Mouse (Mus musculus) MEL (cell line): ENCODE measurements around the gene Btla. TPM values are rescaled to one million over a fixed set of nuclear protein-coding genes. Genes with fewer than 3 reads are reported as not detected.

ENCODE experiments used
- DNase-seq: peaks from one replicate; pipeline ENCODE4 v3.0.0; 2011; ENCODE audit warnings: low read depth, low spot score
- H3K27ac ChIP-seq: 2 replicates; pipeline ENCODE4 v1.5.1; 2012; ENCODE audit warnings: low read depth, mild to moderate bottlenecking, control low read depth, low read length, moderate library complexity; ENCODE audit not compliant: control insufficient read depth
- H3K27me3 ChIP-seq, 2 experiments: fragments of 150-350 bp in 1 of 2; sonication (generic) in 1 of 2; 2 replicates each; pipeline ENCODE4 v1.6.1; 2012; ENCODE audit warnings: low read length in 2 of 2, mild to moderate bottlenecking in 2 of 2, improper control_type of control experiment in 1 of 2, moderate library complexity in 1 of 2; ENCODE audit not compliant: insufficient read depth in 2 of 2, control insufficient read depth in 1 of 2
- H3K36me3 ChIP-seq, 2 experiments: 2 replicates each; pipeline ENCODE4 v1.6.1; 2012 to 2014; ENCODE audit warnings: low read length in 2 of 2, improper control_type of control experiment in 1 of 2, inconsistent platforms in 1 of 2, mild to moderate bottlenecking in 1 of 2; ENCODE audit not compliant: insufficient read depth in 2 of 2, control insufficient read depth in 1 of 2
- H3K4me1 ChIP-seq, 2 experiments: fragments of 150-350 bp in 1 of 2; sonication (generic) in 1 of 2; 2 replicates each; pipeline ENCODE4 v1.6.1; 2012; ENCODE audit warnings: low read length in 2 of 2, improper control_type of control experiment in 1 of 2, mild to moderate bottlenecking in 1 of 2; ENCODE audit not compliant: insufficient read depth in 2 of 2, control insufficient read depth in 1 of 2
- H3K4me3 ChIP-seq, 2 experiments: fragments of 150-350 bp in 1 of 2; sonication (generic) in 1 of 2; 2 replicates each; pipeline ENCODE4 v1.5.1; 2012; ENCODE audit warnings: low read depth in 2 of 2, low read length in 2 of 2, mild to moderate bottlenecking in 2 of 2, moderate library complexity in 2 of 2, control low read depth in 1 of 2, improper control_type of control experiment in 1 of 2; ENCODE audit not compliant: control insufficient read depth in 1 of 2, insufficient read depth in 1 of 2
- H3K79me2 ChIP-seq: 2 replicates; pipeline ENCODE4 v1.6.1; 2012; ENCODE audit warnings: mild to moderate bottlenecking, low read length, moderate library complexity; ENCODE audit not compliant: control insufficient read depth, poor library complexity, insufficient read depth
- H3K9ac ChIP-seq: 2 replicates; pipeline ENCODE4 v1.6.1; 2012; ENCODE audit warnings: low read depth, mild to moderate bottlenecking, control low read depth, low read length, moderate library complexity; ENCODE audit not compliant: control insufficient read depth, poor library complexity, severe bottlenecking
- H3K9me3 ChIP-seq: fragments of 150-350 bp; sonication (generic); replicated peaks from 2 replicates; pipeline ENCODE4 v1.6.1; 2012; ENCODE audit warnings: mild to moderate bottlenecking, low read length, improper control_type of control experiment, moderate library complexity; ENCODE audit not compliant: insufficient read depth
- BHLHE40 ChIP-seq: IDR thresholded peaks from 2 replicates; pipeline ENCODE4 v1.6.1; 2012; ENCODE audit warnings: low read depth, mild to moderate bottlenecking, inconsistent platforms, low read length, improper control_type of control experiment, borderline replicate concordance
- CHD2 ChIP-seq: IDR thresholded peaks from 2 replicates; pipeline ENCODE4 v1.6.1; 2011; ENCODE audit warnings: low read length, improper control_type of control experiment
- CTCF ChIP-seq, 3 experiments: IDR thresholded peaks in 2 of 3; conservative IDR thresholded peaks in 1 of 3; 2 replicates each; pipeline ENCODE4 v1.5.1; 2011 to 2012; ENCODE audit warnings: low read length in 3 of 3, low read depth in 2 of 3, mild to moderate bottlenecking in 2 of 3, improper control_type of control experiment in 1 of 3, inconsistent platforms in 1 of 3, mixed read lengths in 1 of 3, moderate library complexity in 1 of 3; ENCODE audit not compliant: control insufficient read depth in 1 of 3, insufficient read depth in 1 of 3, poor library complexity in 1 of 3, severe bottlenecking in 1 of 3
- EP300 ChIP-seq, 2 experiments: IDR thresholded peaks; 2 replicates each; pipeline ENCODE4 v1.6.1; 2011; ENCODE audit warnings: improper control_type of control experiment in 2 of 2, low read length in 2 of 2, low read depth in 1 of 2, mild to moderate bottlenecking in 1 of 2
- GABPA ChIP-seq: IDR thresholded peaks from 2 replicates; pipeline ENCODE4 v1.6.1; 2012; ENCODE audit warnings: low read depth, mild to moderate bottlenecking, inconsistent platforms, low read length, improper control_type of control experiment, moderate library complexity
- JUND ChIP-seq: IDR thresholded peaks from 2 replicates; pipeline ENCODE4 v1.6.1; 2011; ENCODE audit warnings: low read depth, mild to moderate bottlenecking, improper control_type of control experiment, low read length
- MAFK ChIP-seq: IDR thresholded peaks from 2 replicates; pipeline ENCODE4 v1.6.1; 2011; ENCODE audit warnings: low read depth, mild to moderate bottlenecking, low read length, improper control_type of control experiment, borderline replicate concordance
- MAX ChIP-seq: IDR thresholded peaks from 2 replicates; pipeline ENCODE4 v1.6.1; 2011; ENCODE audit warnings: low read length, improper control_type of control experiment
- MAZ ChIP-seq: IDR thresholded peaks from 2 replicates; pipeline ENCODE4 v1.6.1; 2012; ENCODE audit warnings: low read depth, mild to moderate bottlenecking, inconsistent platforms, low read length, improper control_type of control experiment
- MEF2A ChIP-seq: IDR thresholded peaks from 2 replicates; pipeline ENCODE4 v1.6.1; 2014; ENCODE audit warnings: low read depth, mild to moderate bottlenecking, inconsistent platforms, low read length, improper control_type of control experiment; ENCODE audit not compliant: poor library complexity, insufficient replicate concordance, severe bottlenecking; ENCODE audit errors: extremely low read depth
- MYC ChIP-seq: IDR thresholded peaks from 2 replicates; pipeline ENCODE4 v1.6.1; 2011; ENCODE audit warnings: low read depth, mild to moderate bottlenecking, low read length, improper control_type of control experiment, moderate library complexity
- NRF1 ChIP-seq: IDR thresholded peaks from 2 replicates; pipeline ENCODE4 v1.6.1; 2014; ENCODE audit warnings: low read depth, mild to moderate bottlenecking, inconsistent platforms, low read length, improper control_type of control experiment, moderate library complexity; ENCODE audit not compliant: poor library complexity, insufficient read depth, severe bottlenecking
- RAD21 ChIP-seq: IDR thresholded peaks from 2 replicates; pipeline ENCODE4 v1.6.1; 2011; ENCODE audit warnings: mild to moderate bottlenecking, low read depth, low read length, improper control_type of control experiment
- RCOR1 ChIP-seq: IDR thresholded peaks from 2 replicates; pipeline ENCODE4 v1.6.1; 2012; ENCODE audit warnings: low read depth, mild to moderate bottlenecking, inconsistent platforms, low read length, improper control_type of control experiment
- SIN3A ChIP-seq: IDR thresholded peaks from 2 replicates; pipeline ENCODE4 v1.6.1; 2012; ENCODE audit warnings: low read length, improper control_type of control experiment, inconsistent platforms
- TAL1 ChIP-seq: IDR thresholded peaks from 2 replicates; pipeline ENCODE4 v1.6.1; 2012; ENCODE audit warnings: mild to moderate bottlenecking, inconsistent platforms, low read length, moderate library complexity, mixed read lengths
- TCF12 ChIP-seq: IDR thresholded peaks from 2 replicates; pipeline ENCODE4 v1.6.1; 2014; ENCODE audit warnings: low read depth, mild to moderate bottlenecking, inconsistent platforms, low read length, improper control_type of control experiment, moderate library complexity
- UBTF ChIP-seq: IDR thresholded peaks from 2 replicates; pipeline ENCODE4 v1.6.1; 2012; ENCODE audit warnings: low read depth, mild to moderate bottlenecking, inconsistent platforms, low read length, improper control_type of control experiment, moderate library complexity, borderline replicate concordance; ENCODE audit not compliant: insufficient read depth
- USF1 ChIP-seq: IDR thresholded peaks from 2 replicates; pipeline ENCODE4 v1.6.1; 2014; ENCODE audit warnings: low read depth, mild to moderate bottlenecking, inconsistent platforms, low read length, improper control_type of control experiment, moderate library complexity
- USF2 ChIP-seq, 2 experiments: IDR thresholded peaks; 2 replicates each; pipeline ENCODE4 v1.6.1; 2011 to 2012; ENCODE audit warnings: improper control_type of control experiment in 2 of 2, low read length in 2 of 2, borderline replicate concordance in 1 of 2, inconsistent platforms in 1 of 2, low read depth in 1 of 2, mild to moderate bottlenecking in 1 of 2; ENCODE audit not compliant: insufficient read depth in 1 of 2
- ZKSCAN1 ChIP-seq: IDR thresholded peaks from 2 replicates; pipeline ENCODE4 v1.6.1; 2012; ENCODE audit warnings: low read depth, mild to moderate bottlenecking, inconsistent platforms, low read length, improper control_type of control experiment, moderate library complexity
- polyA plus RNA-seq, 2 experiments: library from polyadenylated mRNA; stranded (reverse) in 1 of 2; unstranded in 1 of 2; fragments of >175 nt in 1 of 2; fragments of >200 nt in 1 of 2; gene quantifications; 2 replicates each; pipeline versions ENCODE4 v1.2.1 to v1.2.4; 2012; ENCODE audit warnings: low replicate concordance in 2 of 2, low read depth in 1 of 2; ENCODE audit not compliant: insufficient read length in 2 of 2, insufficient read depth in 1 of 2, missing spikeins in 1 of 2
- total RNA-seq: library from RNA; depleted of rRNA; stranded (reverse); fragments of 300-350 nt; gene quantifications from 2 replicates; pipeline ENCODE4 v1.2.3, GENCODE M21; 2012; rRNA removed

Btla gene
- total RNA-seq (not detected in 2 replicates), polyA plus RNA-seq (not detected)

DNA sequence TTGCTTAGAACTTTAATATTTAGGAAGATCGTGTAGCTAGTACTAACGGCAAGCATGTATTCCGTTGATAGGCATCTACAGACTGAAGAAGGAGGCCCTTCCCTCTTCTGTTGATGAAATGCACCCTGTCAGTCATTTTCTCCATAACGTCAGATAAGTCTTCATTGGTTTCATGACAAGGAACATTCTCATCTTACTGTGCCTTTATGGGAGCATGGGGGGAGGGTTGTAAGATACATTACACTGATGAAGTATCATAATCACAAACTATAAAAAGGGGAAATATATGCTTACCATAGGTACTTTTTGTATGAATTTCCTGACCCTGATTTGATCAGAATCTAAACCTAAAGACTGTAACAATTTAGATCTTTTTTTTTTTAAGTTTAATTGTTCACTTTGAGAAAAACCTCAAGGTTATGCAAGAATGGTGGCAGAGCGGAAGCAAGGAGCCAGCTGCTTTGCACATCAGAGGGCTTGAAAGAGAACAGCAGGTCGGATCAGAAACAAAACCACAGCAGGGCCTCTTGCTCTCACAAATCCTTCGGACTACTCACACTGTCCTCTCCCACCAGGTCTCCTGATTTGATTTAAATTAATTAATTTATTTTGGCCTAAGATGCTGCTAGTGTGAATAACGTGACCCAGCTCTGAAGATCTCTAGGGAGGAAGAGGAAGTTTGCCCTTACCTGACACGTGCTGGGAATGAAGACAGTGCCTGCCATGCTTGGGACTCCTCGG, at the start of gene Btla:
Gene Btla, plus strand, starts transcription at position 668 of the 741 bp plus-strand sequence.
- Histone ChIP-seq H3K27me3 (no peaks in the 10 kb centered on the region), H3K4me3 (no peak within 1 kb of the TSS), H3K9me3 (no peaks in the 10 kb centered on the region), H3K9ac (no peak within 1 kb of the TSS), H3K4me1 (no peaks in the 10 kb centered on the region; a peak in 1 of 4 replicates), H3K79me2 (no peaks in the 10 kb centered on the region), H3K36me3 (no peaks in the 10 kb centered on the region), H3K27ac (no peak within 1 kb of the TSS)
- no peak for DNase-seq
- TF ChIP-seq UBTF (no peak), MEF2A (no peak), SIN3A (no peak), CHD2 (no peak), GABPA (no peak), EP300 (IDR thresholded peaks at IDR 0.05; ENCODE audit: low read depth in 1 of 2, low read length in 2 of 2) (no peak), ZKSCAN1 (no peak), CTCF (IDR thresholded peaks at IDR 0.05 in 2 of 3, conservative IDR thresholded peaks at IDR 0.05 in 1 of 3; ENCODE audit: control insufficient read depth in 1 of 3, insufficient read depth in 1 of 3, low read depth in 2 of 3, low read length in 3 of 3, poor library complexity in 1 of 3, severe bottlenecking in 1 of 3) (no peak), USF2 (IDR thresholded peaks at IDR 0.05; ENCODE audit: borderline replicate concordance in 1 of 2, insufficient read depth in 1 of 2, low read depth in 1 of 2, low read length in 2 of 2) (no peak), RCOR1 (no peak), TCF12 (no peak)

DNA sequence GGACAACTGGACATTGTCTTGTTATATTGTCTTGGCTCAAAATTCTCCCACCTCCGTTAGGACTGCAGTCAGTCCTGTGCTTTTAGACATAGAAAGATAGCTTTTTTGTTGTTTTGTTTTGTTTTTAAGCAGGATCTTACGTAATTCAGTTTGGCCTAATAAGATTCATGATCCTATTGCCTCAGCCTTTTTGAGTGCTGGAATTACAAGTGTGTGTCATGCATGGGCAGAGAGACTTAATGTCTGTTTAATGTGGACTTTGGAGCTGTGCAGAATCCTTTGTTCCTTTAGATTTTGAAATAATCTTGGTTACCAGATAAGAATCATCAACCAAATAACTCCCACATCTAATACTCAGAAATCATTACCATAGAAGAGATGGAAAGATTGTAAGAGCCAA, 45.6 kb upstream of the Btla start:
- H3K27me3 ChIP-seq = no peaks in the 10 kb centered on the region
- H3K9ac ChIP-seq = no peak overlapping the region
- TF ChIP-seq UBTF (no peak), BHLHE40 (no peak), GABPA (no peak), NRF1 (no peak), MYC (no peak), MAX (no peak), MAZ (no peak), TAL1 (no peak), RAD21 (no peak), CHD2 (no peak), JUND (no peak), USF1 (no peak), MAFK (no peak), USF2 (IDR thresholded peaks at IDR 0.05; ENCODE audit: borderline replicate concordance in 1 of 2, insufficient read depth in 1 of 2, low read depth in 1 of 2, low read length in 2 of 2) (no peak), EP300 (IDR thresholded peaks at IDR 0.05; ENCODE audit: low read depth in 1 of 2, low read length in 2 of 2) (no peak)
- H3K36me3 ChIP-seq = peaks cover 0 to 18% of the 10 kb centered on the region in 2 experiments; a peak in 2 of 4 replicates
- no peak for DNase-seq
- no peaks in the 10 kb centered on the region for H3K79me2 ChIP-seq
- no peaks in the 10 kb centered on the region for H3K4me1 ChIP-seq
- no peaks in the 10 kb centered on the region for H3K9me3 ChIP-seq
- H3K27ac ChIP-seq = no peak overlapping the region
- no peak overlapping the region for H3K4me3 ChIP-seq
